Mouse (Mus musculus) heart, embryonic 14.5 days (tissue): ENCODE measurements around the gene Rora. TPM values are rescaled to one million over a fixed set of nuclear protein-coding genes. Genes with fewer than 3 reads are reported as not detected.

Experiments used
- ATAC-seq: fragments of 200-750 bp; cut with Nextera tagmentation; 2 replicates; pipeline ENCODE4 v1.8.0; 2017; ENCODE audit warnings: low read depth, moderate TSS enrichment; ENCODE audit not compliant: insufficient number of reproducible peaks, insufficient read depth, low FRiP score
- H3K27ac ChIP-seq, 2 experiments: fragments of 200-500 bp in 1 of 2; fragments of 300-500 bp in 1 of 2; sonication (generic) in 1 of 2; replicated peaks in 1 of 2; 2 replicates each; pipeline ENCODE4 v1.5.1; 2012 to 2014; ENCODE audit warnings: low read depth in 2 of 2, low read length in 2 of 2, control low read depth in 1 of 2, mild to moderate bottlenecking in 1 of 2, mixed read lengths in 1 of 2; ENCODE audit not compliant: control insufficient read depth in 1 of 2, insufficient read depth in 1 of 2
- H3K27me3 ChIP-seq: fragments of 300-500 bp; sonication (generic); 2 replicates; pipeline ENCODE4 v1.6.1; 2014; ENCODE audit warnings: mild to moderate bottlenecking, low read length, control low read depth; ENCODE audit not compliant: control insufficient read depth, insufficient read depth
- H3K36me3 ChIP-seq: fragments of 300-500 bp; sonication (generic); 2 replicates; pipeline ENCODE4 v1.6.1; 2014; ENCODE audit warnings: mild to moderate bottlenecking, control low read depth, low read length, mixed read lengths; ENCODE audit not compliant: control insufficient read depth, insufficient read depth
- H3K4me1 ChIP-seq, 2 experiments: fragments of 200-500 bp in 1 of 2; fragments of 300-500 bp in 1 of 2; sonication (generic) in 1 of 2; 2 replicates each; pipeline ENCODE4 v1.6.1; 2012 to 2014; ENCODE audit warnings: low read length in 2 of 2, control low read depth in 1 of 2, mixed read lengths in 1 of 2; ENCODE audit not compliant: control insufficient read depth in 2 of 2, insufficient read depth in 2 of 2
- H3K4me2 ChIP-seq: fragments of 300-500 bp; sonication (generic); 2 replicates; pipeline ENCODE4 v1.6.1; 2014; ENCODE audit warnings: mild to moderate bottlenecking, low read length
- H3K4me3 ChIP-seq, 2 experiments: fragments of 200-500 bp in 1 of 2; fragments of 300-500 bp in 1 of 2; sonication (generic) in 1 of 2; 2 replicates each; pipeline ENCODE4 v1.5.1; 2012 to 2014; ENCODE audit warnings: low read length in 2 of 2, mild to moderate bottlenecking in 2 of 2, control low read depth in 1 of 2, low read depth in 1 of 2, moderate library complexity in 1 of 2; ENCODE audit not compliant: control insufficient read depth in 1 of 2, insufficient read depth in 1 of 2
- H3K9ac ChIP-seq: fragments of 300-500 bp; sonication (generic); 2 replicates; pipeline ENCODE4 v1.6.1; 2014; ENCODE audit warnings: mild to moderate bottlenecking, low read length
- H3K9me3 ChIP-seq: fragments of 300-500 bp; sonication (generic); 2 replicates; pipeline ENCODE4 v1.6.1; 2016; ENCODE audit warnings: low read length, control low read depth; ENCODE audit not compliant: control insufficient read depth
- WGBS: fragments of 180-500 bp; shearing (Covaris S2); extraction: QIAGEN DNeasy Blood & Tissue Kit; methylation state at CpG from one replicate; pipeline ENCODE4 v1.1.7; 2014; 5-methylcytosine and 5-hydroxymethylcytosine counted together
- polyA plus RNA-seq: library from polyadenylated mRNA; unstranded; fragments of >200 nt; fragmentation: Nextera tagmentation; extraction: Ambion mirVana; gene quantifications from 2 replicates; pipeline ENCODE4 v1.2.1, GENCODE M21; 2014

Rora gene
- polyA plus RNA-seq, 1 experiment from 2014 or later: 6.9 TPM

- Histone ChIP-seq H3K36me3 (no peaks in the 10 kb centered on the region), H3K4me3 (no peak overlapping the region), H3K4me2 (no peak overlapping the region), H3K27me3 (no peaks in the 10 kb centered on the region), H3K9ac (no peak overlapping the region), H3K9me3 (no peaks in the 10 kb centered on the region), H3K27ac (no peak overlapping the region), H3K4me1 (0 out of 4 replicates have a peak, but pooled peaks cover 0 to 3% of the 10 kb centered on the region in 2 experiments)
- 59% methylated on average over 5 of the region's 5 CpGs for WGBS
- ATAC-seq: no peak
Observed at GRCm38 (mm10) chr9:68672459-68672858, 18.9 kb downstream of the Rora start.

GRCm38 (mm10) chr9:68673221-68673620, 19.6 kb downstream of the Rora start:
- Histone ChIP-seq H3K4me1 (0 out of 4 replicates have a peak, but pooled peaks cover 0 to 3% of the 10 kb centered on the region in 2 experiments), H3K4me3 (no peak overlapping the region), H3K9me3 (no peaks in the 10 kb centered on the region), H3K36me3 (no peaks in the 10 kb centered on the region), H3K27me3 (no peaks in the 10 kb centered on the region), H3K9ac (no peak overlapping the region), H3K4me2 (no peak overlapping the region), H3K27ac (no peak overlapping the region)
- no peak for ATAC-seq
- 62% methylated on average over 1 of the region's 1 CpGs for WGBS

- 80% methylated on average over 12 of the region's 12 CpGs for WGBS
- 0 out of 4 replicates have a peak, but pooled peaks cover 0 to 3% of the 10 kb centered on the region in 2 experiments for H3K4me1 ChIP-seq
- ATAC-seq: no peak
Observed at GRCm38 (mm10) chr9:68679871-68680374, 26.3 kb downstream of the Rora start.

GRCm38 (mm10) chr9:68683938-68684337, 30.4 kb downstream of the Rora start:
- Histone ChIP-seq H3K4me1 (0 out of 4 replicates have a peak, but pooled peaks cover 0 to 6% of the 10 kb centered on the region in 2 experiments), H3K9ac (no peak overlapping the region), H3K36me3 (no peaks in the 10 kb centered on the region), H3K27ac (no peak overlapping the region), H3K9me3 (no peaks in the 10 kb centered on the region), H3K4me2 (no peak overlapping the region), H3K4me3 (no peak overlapping the region), H3K27me3 (peaks cover 14% of the 10 kb centered on the region)
- 35% methylated on average over 3 of the region's 3 CpGs for WGBS
- no peak for ATAC-seq

More at GRCm38 (mm10) chr9:68679871-68680374, 26.3 kb downstream of the Rora start:
- no peak overlapping the region for H3K4me3 ChIP-seq
- H3K36me3 ChIP-seq: no peaks in the 10 kb centered on the region
- H3K9me3 ChIP-seq: no peaks in the 10 kb centered on the region
- peaks cover 9% of the 10 kb centered on the region for H3K27me3 ChIP-seq
- no peak overlapping the region for H3K4me2 ChIP-seq
- no peak overlapping the region for H3K9ac ChIP-seq
- no peak overlapping the region for H3K27ac ChIP-seq

- Histone ChIP-seq H3K36me3 (no peaks in the 10 kb centered on the region), H3K27ac (no peak overlapping the region), H3K4me3 (no peak overlapping the region), H3K4me2 (no peak overlapping the region), H3K9me3 (no peaks in the 10 kb centered on the region), H3K9ac (no peak overlapping the region), H3K27me3 (peaks cover 17% of the 10 kb centered on the region), H3K4me1 (0 out of 4 replicates have a peak, but pooled peaks cover 0 to 6% of the 10 kb centered on the region in 2 experiments)
- no peak for ATAC-seq
- 30% methylated on average over 5 of the region's 5 CpGs for WGBS
Observed at GRCm38 (mm10) chr9:68685562-68685961, 32.0 kb downstream of the Rora start.

GRCm38 (mm10) chr9:68687251-68687874, 33.8 kb downstream of the Rora start:
- Histone ChIP-seq H3K27ac (no peak overlapping the region), H3K4me2 (no peak overlapping the region), H3K36me3 (no peaks in the 10 kb centered on the region), H3K4me3 (no peak overlapping the region), H3K9me3 (no peaks in the 10 kb centered on the region), H3K27me3 (peaks cover 22% of the 10 kb centered on the region; the same call in 1 of the 2 replicates), H3K9ac (no peak overlapping the region), H3K4me1 (0 out of 4 replicates have a peak, but pooled peaks cover 0 to 6% of the 10 kb centered on the region in 2 experiments)
- ATAC-seq: no peak
- WGBS: 52% methylated on average over 10 of the region's 10 CpGs

- no peaks in the 10 kb centered on the region for H3K9me3 ChIP-seq
- peaks cover 26% of the 10 kb centered on the region; the same call in 1 of the 2 replicates for H3K27me3 ChIP-seq
- ATAC-seq: no peak
- no peaks in the 10 kb centered on the region for H3K36me3 ChIP-seq
- no peak overlapping the region for H3K4me2 ChIP-seq
- H3K27ac ChIP-seq: no peak overlapping the region
- no peak overlapping the region for H3K4me3 ChIP-seq
- WGBS: 83% methylated on average over 2 of the region's 2 CpGs
- H3K9ac ChIP-seq: no peak overlapping the region
- H3K4me1 ChIP-seq: 0 out of 4 replicates have a peak, but pooled peaks cover 0 to 6% of the 10 kb centered on the region in 2 experiments
Observed at GRCm38 (mm10) chr9:68688151-68688550, 34.6 kb downstream of the Rora start.
